Mouse (Mus musculus): ENCODE measurements around the gene Gnb3. TPM values are rescaled to one million over a fixed set of nuclear protein-coding genes. Genes with fewer than 3 reads are reported as not detected.
A peak's percentile ranks its signal among the peaks of the same experiment; 100 is the strongest.
"Not testable (repeated sequence)": the region's sequence is repeated elsewhere in the genome, so short reads cannot be mapped to it uniquely, and the experiment has no call there.

Gene Gnb3
- polyA plus RNA-seq, 1 experiment from 2014 or later: 1.1 TPM

DNA sequence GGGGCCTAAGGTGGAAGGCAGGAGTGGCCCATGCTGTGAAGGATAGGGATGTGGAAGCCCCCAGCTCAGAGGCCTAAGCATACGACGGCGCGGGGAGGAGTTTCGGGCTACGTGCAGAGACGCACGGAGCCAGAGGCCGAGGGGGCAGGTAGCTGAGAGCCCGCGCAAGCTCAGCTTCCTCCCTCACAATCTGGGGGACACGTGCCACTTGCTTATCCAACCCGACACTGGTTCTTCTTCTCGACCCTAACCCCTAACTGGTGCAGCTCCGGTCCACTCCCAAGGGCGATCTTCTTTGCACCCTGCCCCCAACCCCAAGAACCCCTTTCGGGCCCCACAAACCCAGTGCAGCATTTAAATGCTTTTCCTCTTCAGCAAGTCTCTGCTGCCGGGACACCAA lies 26.6 kb downstream of the Gnb3 start:
- WGBS: 0% methylated on average over 18 of the region's 18 CpGs
- Histone ChIP-seq H3K4me2 (peak overlapping the region; percentile 79), H3K4me1 (peaks cover 39% of the 10 kb centered on the region), H3K4me3 (replicated peaks) (peak overlapping the region; percentile 68), H3K27ac (peak overlapping the region; percentile 92), H3K27me3 (replicated peaks) (no peaks in the 10 kb centered on the region), H3K9me3 (no peaks in the 10 kb centered on the region), H3K36me3 (peaks cover 37% of the 10 kb centered on the region), H3K9ac (peak overlapping the region; percentile 80)
- peak; percentile 59 for ATAC-seq (ENCODE audit: insufficient read depth, low FRiP score, low read depth)

DNA sequence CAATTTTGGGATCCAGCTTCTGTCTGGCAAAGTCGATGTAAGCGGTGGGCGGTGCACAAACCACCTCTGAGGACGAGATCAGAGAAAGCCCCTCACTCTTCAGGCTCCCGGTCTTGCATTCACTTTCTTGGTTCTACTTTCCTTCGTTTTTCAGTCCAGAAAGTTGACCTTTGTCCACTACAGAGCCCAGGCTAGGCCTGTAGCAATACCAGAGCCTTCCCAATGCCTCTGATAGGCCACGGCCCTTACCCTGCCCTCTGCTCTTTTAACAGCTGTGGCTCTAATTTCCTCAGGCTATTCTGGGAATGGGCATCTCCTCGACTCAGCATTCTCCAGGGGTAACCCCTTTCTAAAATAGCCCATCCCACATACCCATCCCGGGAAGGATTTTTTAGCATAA lies 27.2 kb downstream of the Gnb3 start:
- Histone ChIP-seq H3K36me3 (peaks cover 30% of the 10 kb centered on the region), H3K4me3 (replicated peaks) (peak overlapping the region; percentile 68), H3K4me2 (peak overlapping the region; percentile 79), H3K4me1 (peaks cover 43% of the 10 kb centered on the region), H3K9ac (peak overlapping the region; percentile 80), H3K27me3 (replicated peaks) (no peaks in the 10 kb centered on the region), H3K27ac (peak overlapping the region; percentile 92), H3K9me3 (no peaks in the 10 kb centered on the region)
- WGBS: 19% methylated on average over 9 of the region's 9 CpGs
- ATAC-seq (ENCODE audit: insufficient read depth, low FRiP score, low read depth): no peak

DNA sequence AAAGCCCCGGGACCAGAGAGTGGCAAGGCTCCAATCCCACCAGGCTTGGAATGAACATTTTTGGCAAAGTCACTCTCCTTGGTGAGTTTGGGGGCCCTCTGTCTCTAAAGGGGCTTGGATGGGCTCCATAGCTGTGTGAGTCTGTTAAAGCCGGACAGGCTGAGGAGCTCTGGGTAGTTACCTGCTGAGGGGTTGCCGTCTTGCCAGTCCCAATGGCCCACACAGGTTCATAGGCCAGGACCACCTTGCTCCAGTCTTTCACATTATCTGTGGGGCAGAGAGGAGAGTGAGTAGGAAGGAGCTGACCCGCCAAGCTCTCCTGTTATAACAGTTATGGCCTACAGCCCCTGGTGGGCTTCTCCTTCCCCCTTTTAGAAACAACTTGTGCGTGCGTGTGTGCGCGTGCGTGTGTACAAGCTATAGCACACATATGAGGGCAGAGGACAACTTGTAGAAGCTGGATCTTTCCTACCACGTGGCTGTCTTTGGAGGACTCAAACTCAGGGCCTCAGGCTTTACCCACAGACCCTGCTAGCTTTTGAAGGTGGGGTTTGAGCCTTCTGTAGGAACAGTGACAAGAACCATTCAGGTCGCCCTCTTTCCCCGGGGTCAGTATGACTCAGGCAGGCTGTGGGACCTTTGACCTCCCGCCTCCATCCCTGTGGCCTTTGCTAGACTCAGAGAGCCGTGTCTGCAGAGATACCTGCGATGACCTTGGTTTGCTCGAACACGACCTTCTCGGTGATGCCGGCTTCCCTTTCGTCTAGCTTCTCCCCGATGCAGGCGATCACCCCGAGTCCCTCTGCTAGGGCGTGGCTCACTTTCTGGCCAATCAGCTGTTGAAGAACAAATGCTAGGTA lies 28.1 kb downstream of the Gnb3 start:
- Histone ChIP-seq H3K4me2 (peak overlapping the region; percentile 79), H3K27me3 (replicated peaks) (no peaks in the 10 kb centered on the region), H3K9ac (peak overlapping the region; percentile 80; the same call in 1 of the 2 replicates), H3K27ac (peak overlapping the region; percentile 14; the same call in 1 of the 2 replicates), H3K9me3 (no peaks in the 10 kb centered on the region), H3K4me3 (replicated peaks) (peak overlapping the region; percentile 68), H3K36me3 (peaks cover 21% of the 10 kb centered on the region), H3K4me1 (peaks cover 44% of the 10 kb centered on the region)
- WGBS: 76% methylated on average over 24 of the region's 24 CpGs
- no peak for ATAC-seq (ENCODE audit: insufficient read depth, low FRiP score, low read depth)

DNA sequence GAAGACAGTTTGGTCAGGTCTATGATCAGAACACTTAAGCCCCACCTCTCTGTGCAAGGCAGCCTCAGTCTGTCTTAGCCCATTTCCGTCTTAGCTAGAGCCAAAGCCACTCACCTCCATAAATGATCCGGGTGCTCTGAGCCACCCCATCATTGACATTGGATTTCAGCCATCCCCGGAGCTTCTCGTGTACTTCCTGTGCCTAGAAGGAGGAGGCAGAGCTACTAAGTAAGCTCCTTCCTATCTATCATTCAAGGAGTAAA lies 28.7 kb downstream of the Gnb3 start:
- H3K4me1 ChIP-seq: peaks cover 48% of the 10 kb centered on the region
- 0 out of 2 replicates have a peak overlapping the region, but pooled peaks have one; percentile 79 for H3K4me2 ChIP-seq
- H3K9ac ChIP-seq: no peak overlapping the region
- no peak overlapping the region for H3K4me3 ChIP-seq (replicated peaks)
- H3K27ac ChIP-seq: peak overlapping the region; percentile 14; the same call in 1 of the 2 replicates
- H3K9me3 ChIP-seq: no peaks in the 10 kb centered on the region
- peaks cover 16% of the 10 kb centered on the region for H3K36me3 ChIP-seq
- 73% methylated on average over 4 of the region's 4 CpGs for WGBS
- ATAC-seq (ENCODE audit: insufficient read depth, low FRiP score, low read depth): no peak
- no peaks in the 10 kb centered on the region for H3K27me3 ChIP-seq (replicated peaks)

DNA sequence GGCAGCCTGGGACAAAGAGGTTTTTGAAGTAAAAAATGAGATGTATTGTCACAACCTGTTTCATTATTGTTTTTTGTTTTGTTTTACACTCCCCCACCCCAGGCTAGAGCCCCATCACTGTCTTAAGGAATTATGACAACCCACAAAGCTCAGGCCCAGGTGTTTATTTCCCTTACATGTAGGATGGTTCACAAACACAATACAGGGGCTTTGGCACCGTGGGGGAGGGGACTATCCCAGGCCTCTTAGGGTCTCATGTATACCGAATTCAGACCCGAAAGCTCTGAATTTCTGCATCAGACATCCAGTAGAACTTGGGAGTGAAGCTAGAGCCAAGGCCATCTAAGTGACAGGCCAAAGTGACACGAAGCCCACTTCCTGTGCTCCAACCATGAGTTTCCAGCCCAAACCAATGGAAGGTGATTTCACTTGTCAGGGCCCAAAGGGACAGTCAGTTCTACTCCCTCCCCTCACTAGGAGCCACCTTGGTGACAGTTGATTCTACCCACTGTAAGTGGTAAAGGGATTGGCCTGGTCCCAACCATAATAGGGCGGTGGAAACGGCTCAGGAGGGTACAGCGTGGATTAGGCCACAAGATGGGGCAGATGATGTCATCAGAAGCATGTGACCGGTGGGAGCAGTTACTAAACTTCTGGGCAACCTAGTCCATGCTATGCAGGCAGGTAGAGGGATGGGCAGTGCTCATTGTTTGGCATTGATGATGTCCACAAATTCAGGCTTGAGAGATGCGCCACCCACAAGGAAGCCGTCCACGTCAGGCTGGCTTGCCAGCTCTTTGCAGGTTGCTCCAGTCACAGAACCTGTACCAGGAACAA lies 29.3 kb downstream of the Gnb3 start:
- H3K9me3 ChIP-seq; H3K9ac ChIP-seq; H3K4me2 ChIP-seq; H3K27me3 ChIP-seq (replicated peaks); ATAC-seq (ENCODE audit: insufficient read depth, low FRiP score, low read depth); H3K4me3 ChIP-seq (replicated peaks): not testable (repeated sequence)
- 80% methylated on average over 11 of the region's 11 CpGs for WGBS
- H3K27ac ChIP-seq: peak overlapping the region; percentile 96; the same call in 1 of the 2 replicates
- peaks cover 53% of the 10 kb centered on the region for H3K4me1 ChIP-seq
- peaks cover 16% of the 10 kb centered on the region for H3K36me3 ChIP-seq

DNA sequence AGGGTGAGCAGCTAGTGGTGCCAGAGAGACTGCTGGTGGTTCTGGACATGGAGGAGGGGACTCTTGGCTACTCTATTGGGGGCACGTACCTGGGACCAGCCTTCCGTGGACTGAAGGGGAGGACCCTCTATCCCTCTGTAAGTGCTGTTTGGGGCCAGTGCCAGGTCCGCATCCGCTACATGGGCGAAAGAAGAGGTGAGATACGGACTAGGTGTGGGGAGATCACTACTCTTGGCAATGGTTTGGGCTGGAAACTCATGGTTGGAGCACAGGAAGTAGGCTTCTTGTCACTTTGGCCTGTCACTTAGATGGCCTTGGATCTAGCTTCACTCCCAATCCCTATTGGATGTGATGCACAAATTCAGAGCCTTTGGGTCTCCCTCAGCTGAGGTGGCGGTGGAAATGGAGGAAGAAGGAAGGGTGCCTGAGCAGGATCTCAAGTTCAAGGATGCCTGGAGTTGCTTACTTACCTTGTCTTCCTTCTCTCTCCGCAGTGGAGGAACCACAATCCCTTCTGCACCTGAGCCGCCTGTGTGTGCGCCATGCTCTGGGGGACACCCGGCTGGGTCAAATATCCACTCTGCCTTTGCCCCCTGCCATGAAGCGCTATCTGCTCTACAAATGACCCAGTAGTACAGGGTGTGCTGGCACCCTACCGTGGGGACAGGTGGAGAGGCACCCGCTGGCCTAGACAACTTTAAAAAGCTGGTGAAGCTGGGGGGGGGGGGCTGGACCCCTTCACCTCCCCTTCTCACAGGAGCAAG lies 30.1 kb downstream of the Gnb3 start:
- Histone ChIP-seq H3K4me3 (replicated peaks) (peak overlapping the region; percentile 68), H3K27me3 (replicated peaks) (no peaks in the 10 kb centered on the region), H3K9ac (peak overlapping the region; percentile 58), H3K4me1 (peaks cover 51% of the 10 kb centered on the region), H3K4me2 (peak overlapping the region; percentile 97), H3K36me3 (peaks cover 16% of the 10 kb centered on the region), H3K27ac (peak overlapping the region; percentile 96), H3K9me3 (no peaks in the 10 kb centered on the region)
- ATAC-seq (ENCODE audit: insufficient read depth, low FRiP score, low read depth): no peak
- 38% methylated on average over 14 of the region's 14 CpGs for WGBS

DNA sequence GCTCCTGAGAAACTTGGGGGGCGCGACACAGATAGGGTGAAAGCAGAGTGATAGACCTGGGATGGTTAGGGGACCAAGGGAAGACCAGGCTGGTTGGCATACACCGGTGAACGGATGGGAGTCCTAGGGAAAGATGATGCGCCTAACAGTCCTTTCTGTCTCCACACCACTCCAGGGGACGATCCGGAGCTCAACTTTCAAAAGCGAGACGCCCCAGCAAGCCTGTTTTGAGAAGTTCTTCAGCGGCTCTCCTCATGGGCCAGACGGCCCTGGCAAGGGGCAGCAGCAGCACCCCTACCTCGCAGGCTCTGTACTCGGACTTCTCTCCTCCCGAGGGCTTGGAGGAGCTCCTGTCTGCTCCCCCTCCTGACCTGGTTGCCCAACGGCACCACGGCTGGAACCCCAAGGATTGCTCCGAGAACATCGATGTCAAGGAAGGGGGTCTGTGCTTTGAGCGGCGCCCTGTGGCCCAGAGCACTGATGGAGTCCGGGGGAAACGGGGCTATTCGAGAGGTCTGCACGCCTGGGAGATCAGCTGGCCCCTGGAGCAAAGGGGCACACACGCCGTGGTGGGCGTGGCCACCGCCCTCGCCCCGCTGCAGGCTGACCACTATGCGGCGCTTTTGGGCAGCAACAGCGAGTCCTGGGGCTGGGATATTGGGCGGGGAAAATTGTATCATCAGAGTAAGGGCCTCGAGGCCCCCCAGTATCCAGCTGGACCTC lies 30.9 kb downstream of the Gnb3 start:
- peak; percentile 17; the same call in 1 of the 2 replicates for ATAC-seq (ENCODE audit: insufficient read depth, low FRiP score, low read depth)
- 0% methylated on average over 35 of the region's 35 CpGs for WGBS
- H3K4me1 ChIP-seq: peaks cover 45% of the 10 kb centered on the region

DNA sequence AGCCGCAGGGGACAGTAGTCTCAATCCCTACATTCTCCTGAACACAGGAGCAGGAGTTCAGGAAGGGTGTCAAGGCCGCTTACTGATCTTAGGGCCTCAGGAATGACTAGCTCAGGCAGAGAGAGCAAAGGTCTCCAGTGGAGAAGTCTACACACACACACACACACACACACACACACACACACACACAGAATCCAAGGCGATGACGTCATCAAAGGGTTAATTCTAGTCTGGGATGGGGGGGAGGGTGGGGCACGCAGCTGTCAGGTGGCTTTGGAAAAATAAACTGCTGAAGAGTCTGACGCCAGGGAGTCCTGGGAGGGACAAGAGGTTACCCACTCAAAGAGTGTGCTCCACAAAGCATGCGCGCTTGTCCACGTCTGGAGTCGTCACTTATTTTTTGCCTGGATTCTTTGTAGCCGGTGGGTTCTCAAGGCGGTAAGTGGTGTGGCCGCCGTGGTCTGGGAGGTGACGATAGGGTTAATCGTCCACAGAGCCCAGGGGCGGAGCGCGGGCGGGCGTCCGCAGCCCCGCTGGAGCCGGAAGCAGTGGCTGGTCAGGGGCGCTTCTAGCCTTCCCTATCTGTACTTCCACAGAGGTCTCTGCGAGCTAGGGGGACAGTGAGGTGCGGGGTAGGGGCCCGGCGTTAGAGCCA lies 31.6 kb downstream of the Gnb3 start, which contains the start of gene Spsb2:
Gene Spsb2, plus strand, starts transcription at position 304 of the 655 bp plus-strand sequence.
- Histone ChIP-seq H3K36me3 (peaks cover 16% of the 10 kb centered on the region), H3K4me2 (peak within 1 kb of the TSS; percentile 97), H3K9me3 (no peaks in the 10 kb centered on the region), H3K27me3 (replicated peaks) (no peaks in the 10 kb centered on the region), H3K9ac (peak within 1 kb of the TSS; percentile 58), H3K27ac (peak within 1 kb of the TSS; percentile 96), H3K4me3 (replicated peaks) (peak within 1 kb of the TSS; percentile 68), H3K4me1 (peaks cover 44% of the 10 kb centered on the region)
- whole genome bisulfite sequencing: 3% methylated on average over 29 of the region's 29 CpGs
- peak; percentile 70 for ATAC-seq (ENCODE audit: insufficient read depth, low FRiP score, low read depth)

More for the DNA sequence above, 30.9 kb downstream of the Gnb3 start:
- H3K9ac ChIP-seq: peak overlapping the region; percentile 58
- H3K27me3 ChIP-seq (replicated peaks): no peaks in the 10 kb centered on the region
- H3K36me3 ChIP-seq: peaks cover 16% of the 10 kb centered on the region
- H3K4me3 ChIP-seq (replicated peaks): peak overlapping the region; percentile 68
- H3K4me2 ChIP-seq: peak overlapping the region; percentile 97
- no peaks in the 10 kb centered on the region for H3K9me3 ChIP-seq
- H3K27ac ChIP-seq: peak overlapping the region; percentile 96

DNA sequence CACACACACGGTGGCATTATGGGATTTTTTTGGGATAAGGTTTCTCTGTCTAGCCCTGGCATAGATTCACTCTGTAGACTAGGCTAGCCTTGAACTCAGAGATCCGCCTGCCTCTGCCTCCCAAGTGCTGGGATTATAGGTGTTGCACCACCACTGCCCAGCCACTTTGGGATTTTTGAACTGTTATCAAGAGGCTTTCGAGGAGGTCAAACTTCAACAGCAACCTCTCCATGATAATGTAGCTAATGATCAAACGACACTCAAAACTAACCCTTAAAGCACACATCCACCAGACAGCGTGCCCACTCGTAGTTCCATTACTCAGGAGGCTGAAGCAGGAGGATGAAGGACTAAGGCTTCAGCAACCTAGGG lies 32.1 kb downstream of the Gnb3 start:
- Histone ChIP-seq H3K9me3 (no peaks in the 10 kb centered on the region), H3K4me2 (peak overlapping the region; percentile 97), H3K27me3 (replicated peaks) (no peaks in the 10 kb centered on the region), H3K4me3 (replicated peaks) (peak overlapping the region; percentile 68), H3K4me1 (peaks cover 44% of the 10 kb centered on the region), H3K27ac (peak overlapping the region; percentile 96), H3K36me3 (peaks cover 16% of the 10 kb centered on the region), H3K9ac (no peak overlapping the region)
- 60% methylated on average over 6 of the region's 6 CpGs for WGBS
- ATAC-seq (ENCODE audit: insufficient read depth, low FRiP score, low read depth): no peak

DNA sequence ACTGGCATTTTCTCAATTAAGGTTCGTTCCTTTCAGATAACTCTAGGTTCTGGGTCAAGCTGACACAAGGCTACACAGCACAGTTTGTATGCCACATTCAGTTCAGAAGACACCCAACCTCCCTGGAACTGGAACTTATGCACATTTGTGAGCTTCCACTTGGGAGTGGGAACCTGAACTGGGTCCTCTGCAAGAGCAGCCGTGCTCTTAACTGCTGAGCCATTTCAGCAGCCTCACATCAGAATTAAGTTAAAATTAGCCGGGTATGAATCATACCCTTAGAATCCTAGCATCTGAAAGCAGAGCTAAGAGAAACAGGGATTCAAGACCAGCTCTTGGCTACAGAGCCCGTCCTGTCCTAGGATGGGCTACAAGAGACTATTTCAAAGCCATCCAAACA lies 32.7 kb downstream of the Gnb3 start:
- Histone ChIP-seq H3K4me1 (peaks cover 39% of the 10 kb centered on the region), H3K27me3 (replicated peaks) (no peaks in the 10 kb centered on the region), H3K27ac (no peak overlapping the region), H3K4me3 (replicated peaks) (no peak overlapping the region), H3K9me3 (no peaks in the 10 kb centered on the region), H3K36me3 (peaks cover 16% of the 10 kb centered on the region), H3K9ac (no peak overlapping the region), H3K4me2 (no peak overlapping the region)
- WGBS: 79% methylated on average over 4 of the region's 4 CpGs
- no peak for ATAC-seq (ENCODE audit: insufficient read depth, low FRiP score, low read depth)

Data from stomach, embryonic 15.5 days (tissue).